Mouse (Mus musculus) liver, embryonic 11.5 days (tissue): ENCODE results near the gene Ptk7. TPM values are rescaled to one million over a fixed set of nuclear protein-coding genes. Genes with fewer than 3 reads are reported as not detected.

ENCODE experiments used
- ATAC-seq: fragments of 200-750 bp; cut with Nextera tagmentation; replicated peaks from 2 replicates; pipeline ENCODE4 v1.8.0; 2017; ENCODE audit warnings: moderate number of reproducible peaks, mild to moderate bottlenecking, moderate TSS enrichment, moderate library complexity; ENCODE audit not compliant: low FRiP score
- DNase-seq: peaks from one replicate; pipeline ENCODE4 v3.0.0-alpha.2; 2017; ENCODE audit warnings: low spot score
- H3K27ac ChIP-seq: fragments of 300-500 bp; sonication (generic); 2 replicates; pipeline ENCODE4 v1.5.1; 2014; ENCODE audit warnings: mild to moderate bottlenecking, low read depth, low read length, control low read depth
- H3K27me3 ChIP-seq: fragments of 300-500 bp; sonication (generic); replicated peaks from 2 replicates; pipeline ENCODE4 v1.6.1; 2014; ENCODE audit warnings: low read length, mixed read lengths; ENCODE audit not compliant: control insufficient read depth, insufficient read depth
- H3K36me3 ChIP-seq: fragments of 300-500 bp; sonication (generic); 2 replicates; pipeline ENCODE4 v1.6.1; 2014; ENCODE audit warnings: mild to moderate bottlenecking, low read length, moderate library complexity, mixed read lengths; ENCODE audit not compliant: control insufficient read depth, insufficient read depth
- H3K4me1 ChIP-seq: fragments of 300-500 bp; sonication (generic); replicated peaks from 2 replicates; pipeline ENCODE4 v1.6.1; 2014; ENCODE audit warnings: low read length, mixed read lengths; ENCODE audit not compliant: control insufficient read depth, insufficient read depth
- H3K4me2 ChIP-seq: fragments of 300-500 bp; sonication (generic); 2 replicates; pipeline ENCODE4 v1.6.1; 2014; ENCODE audit warnings: mild to moderate bottlenecking, control low read depth, moderate library complexity
- H3K4me3 ChIP-seq: fragments of 300-500 bp; sonication (generic); 2 replicates; pipeline ENCODE4 v1.5.1; 2014; ENCODE audit warnings: low read depth, low read length, control low read depth
- H3K9ac ChIP-seq: fragments of 300-500 bp; sonication (generic); 2 replicates; pipeline ENCODE4 v1.6.1; 2014; ENCODE audit warnings: low read depth, low read length, control low read depth
- H3K9me3 ChIP-seq: fragments of 300-500 bp; sonication (generic); 2 replicates; pipeline ENCODE4 v1.6.1; 2016; ENCODE audit warnings: low read length, inconsistent platforms, mixed read lengths; ENCODE audit not compliant: control insufficient read depth
- WGBS: fragments of 180-500 bp; shearing (Covaris S2); extraction: QIAGEN DNeasy Blood & Tissue Kit; methylation state at CpG from one replicate; pipeline ENCODE4 v1.1.7; 2014; 5-methylcytosine and 5-hydroxymethylcytosine counted together
- polyA plus RNA-seq: library from polyadenylated mRNA; unstranded; fragments of >200 nt; fragmentation: Nextera tagmentation; extraction: Ambion mirVana; gene quantifications from 2 replicates; pipeline ENCODE4 v1.2.1, GENCODE M21; 2014

Gene Ptk7
- polyA plus RNA-seq, 1 experiment from 2014 or later = 24.7 TPM

GRCm38 (mm10) chr17:46605987-46606386 lies 23.3 kb downstream of the Ptk7 start:
- WGBS = 85% methylated on average over 12 of the region's 12 CpGs
- Histone ChIP-seq H3K4me3 (no peak overlapping the region), H3K4me1 (no peaks in the 10 kb centered on the region), H3K9ac (no peak overlapping the region), H3K27ac (no peak overlapping the region), H3K4me2 (no peak overlapping the region), H3K9me3 (no peaks in the 10 kb centered on the region), H3K36me3 (no peaks in the 10 kb centered on the region), H3K27me3 (no peaks in the 10 kb centered on the region)
- DNase-seq = no peak
- ATAC-seq = no peak

- WGBS = 78% methylated on average over 5 of the region's 5 CpGs
- no peak overlapping the region for H3K9ac ChIP-seq
- H3K27ac ChIP-seq = no peak overlapping the region
- H3K9me3 ChIP-seq = no peaks in the 10 kb centered on the region
- no peak for ATAC-seq
- no peak overlapping the region for H3K4me2 ChIP-seq
- DNase-seq = no peak
- no peaks in the 10 kb centered on the region for H3K4me1 ChIP-seq
- no peaks in the 10 kb centered on the region for H3K36me3 ChIP-seq
- H3K4me3 ChIP-seq = no peak overlapping the region
- H3K27me3 ChIP-seq = no peaks in the 10 kb centered on the region
Measured at GRCm38 (mm10) chr17:46605126-46605525, 24.2 kb downstream of the Ptk7 start.

GRCm38 (mm10) chr17:46603229-46603628 lies 26.1 kb downstream of the Ptk7 start:
- no peaks in the 10 kb centered on the region for H3K27me3 ChIP-seq
- no peaks in the 10 kb centered on the region for H3K4me1 ChIP-seq
- H3K4me3 ChIP-seq = no peak overlapping the region
- ATAC-seq (no peak), DNase-seq (no peak)
- H3K9me3 ChIP-seq = no peaks in the 10 kb centered on the region
- no peaks in the 10 kb centered on the region for H3K36me3 ChIP-seq
- no peak overlapping the region for H3K4me2 ChIP-seq
- H3K9ac ChIP-seq = no peak overlapping the region
- 90% methylated on average over 4 of the region's 4 CpGs for WGBS
- H3K27ac ChIP-seq = no peak overlapping the region

GRCm38 (mm10) chr17:46602212-46602611 lies 27.1 kb downstream of the Ptk7 start:
- no peaks in the 10 kb centered on the region for H3K36me3 ChIP-seq
- no peaks in the 10 kb centered on the region for H3K9me3 ChIP-seq
- no peak overlapping the region for H3K4me3 ChIP-seq
- DNase-seq (no peak), ATAC-seq (no peak)
- no peaks in the 10 kb centered on the region for H3K27me3 ChIP-seq
- H3K4me1 ChIP-seq = no peaks in the 10 kb centered on the region
- WGBS = 74% methylated on average over 9 of the region's 9 CpGs
- H3K27ac ChIP-seq = no peak overlapping the region; the same call in 1 of the 2 replicates
- H3K9ac ChIP-seq = no peak overlapping the region
- no peak overlapping the region for H3K4me2 ChIP-seq

- no peaks in the 10 kb centered on the region for H3K27me3 ChIP-seq
- H3K9ac ChIP-seq = no peak overlapping the region
- no peaks in the 10 kb centered on the region for H3K9me3 ChIP-seq
- WGBS = 86% methylated on average over 2 of the region's 2 CpGs
- no peaks in the 10 kb centered on the region for H3K36me3 ChIP-seq
- DNase-seq (no peak), ATAC-seq (no peak)
- no peak overlapping the region for H3K4me2 ChIP-seq
- H3K4me1 ChIP-seq = no peaks in the 10 kb centered on the region
- H3K4me3 ChIP-seq = no peak overlapping the region
- no peak overlapping the region for H3K27ac ChIP-seq
Measured at GRCm38 (mm10) chr17:46600569-46600968, 28.7 kb downstream of the Ptk7 start.

GRCm38 (mm10) chr17:46598963-46599362 lies 30.3 kb downstream of the Ptk7 start:
- DNase-seq = no peak
- Histone ChIP-seq H3K27me3 (no peaks in the 10 kb centered on the region), H3K9ac (no peak overlapping the region), H3K4me2 (no peak overlapping the region), H3K36me3 (no peaks in the 10 kb centered on the region), H3K27ac (no peak overlapping the region), H3K9me3 (no peaks in the 10 kb centered on the region), H3K4me1 (peaks cover 6% of the 10 kb centered on the region; the same call in 1 of the 2 replicates), H3K4me3 (no peak overlapping the region)
- WGBS = 75% methylated on average over 4 of the region's 4 CpGs
- ATAC-seq = no peak

GRCm38 (mm10) chr17:46597956-46598355 lies 31.3 kb downstream of the Ptk7 start:
- no peak overlapping the region for H3K9ac ChIP-seq
- ATAC-seq (no peak), DNase-seq (no peak)
- peaks cover 6% of the 10 kb centered on the region; the same call in 1 of the 2 replicates for H3K4me1 ChIP-seq
- H3K36me3 ChIP-seq = no peaks in the 10 kb centered on the region
- H3K27me3 ChIP-seq = no peaks in the 10 kb centered on the region
- H3K9me3 ChIP-seq = no peaks in the 10 kb centered on the region
- H3K4me2 ChIP-seq = no peak overlapping the region
- H3K27ac ChIP-seq = no peak overlapping the region
- WGBS = 66% methylated on average over 11 of the region's 11 CpGs
- H3K4me3 ChIP-seq = no peak overlapping the region

- no peaks in the 10 kb centered on the region for H3K27me3 ChIP-seq
- no peaks in the 10 kb centered on the region for H3K36me3 ChIP-seq
- no peak overlapping the region for H3K4me2 ChIP-seq
- no peak for ATAC-seq
- no peak for DNase-seq
- no peak overlapping the region for H3K9ac ChIP-seq
- 85% methylated on average over 6 of the region's 6 CpGs for WGBS
- H3K4me3 ChIP-seq = no peak overlapping the region
- H3K9me3 ChIP-seq = no peaks in the 10 kb centered on the region
- H3K27ac ChIP-seq = no peak overlapping the region
- H3K4me1 ChIP-seq = peaks cover 6% of the 10 kb centered on the region; the same call in 1 of the 2 replicates
Measured at GRCm38 (mm10) chr17:46595336-46595735, 34.0 kb downstream of the Ptk7 start.

- H3K4me2 ChIP-seq = no peak overlapping the region
- peaks cover 2% of the 10 kb centered on the region; the same call in 1 of the 2 replicates for H3K36me3 ChIP-seq
- no peak overlapping the region for H3K9ac ChIP-seq
- WGBS = 56% methylated on average over 9 of the region's 9 CpGs
- ATAC-seq (no peak), DNase-seq (no peak)
- H3K27me3 ChIP-seq = no peaks in the 10 kb centered on the region
- H3K4me1 ChIP-seq = peaks cover 8% of the 10 kb centered on the region; the same call in 1 of the 2 replicates
- no peak overlapping the region for H3K4me3 ChIP-seq
- no peaks in the 10 kb centered on the region for H3K9me3 ChIP-seq
- H3K27ac ChIP-seq = no peak overlapping the region
Measured at GRCm38 (mm10) chr17:46594606-46595005, 34.7 kb downstream of the Ptk7 start.
